Mouse (Mus musculus) liver, postnatal 0 days (tissue): ENCODE results near the gene Mrgprg.

Experiments used
- CTCF ChIP-seq: sonication (generic); IDR thresholded peaks from 2 replicates; pipeline ENCODE4 v1.5.1; 2016; ENCODE audit warnings: antibody characterized with exemption, low read depth
- EP300 ChIP-seq: IDR thresholded peaks from 2 replicates; pipeline ENCODE4 v1.6.1; 2016; ENCODE audit warnings: antibody characterized with exemption, low read depth, mild to moderate bottlenecking

GRCm38 (mm10) chr7:143758956-143759355 is 7.8 kb downstream of the Mrgprg start:
- TF ChIP-seq EP300, result no peak
- TF ChIP-seq CTCF, result no peak
